Mouse (Mus musculus) embryonic fibroblast, embryonic 13.5 days (primary cell): ENCODE results near the gene Helz2. TPM values are rescaled to one million over a fixed set of nuclear protein-coding genes. Genes with fewer than 3 reads are reported as not detected.

ENCODE experiments used
- H3K27ac ChIP-seq: 2 replicates; pipeline ENCODE4 v1.5.1; 2012; ENCODE audit warnings: low read length, control low read depth, inconsistent platforms; ENCODE audit not compliant: insufficient read depth
- H3K4me1 ChIP-seq: 2 replicates; pipeline ENCODE4 v1.6.1; 2011; ENCODE audit warnings: low read length; ENCODE audit not compliant: control insufficient read depth, insufficient read depth
- H3K4me3 ChIP-seq: 2 replicates; pipeline ENCODE4 v1.5.1; 2011; ENCODE audit warnings: mild to moderate bottlenecking, control low read depth, low read length; ENCODE audit not compliant: insufficient read depth
- CTCF ChIP-seq: IDR thresholded peaks from 2 replicates; pipeline ENCODE4 v1.5.1; 2011; ENCODE audit warnings: mild to moderate bottlenecking, control low read depth, low read length, moderate library complexity, borderline replicate concordance; ENCODE audit not compliant: insufficient read depth
- POLR2A ChIP-seq: IDR thresholded peaks from 2 replicates; pipeline ENCODE4 v1.6.1; 2011; ENCODE audit warnings: low read depth, mild to moderate bottlenecking, control low read depth, low read length, moderate library complexity
- polyA plus RNA-seq: library from polyadenylated mRNA; stranded (reverse); fragments of >200 nt; gene quantifications from 2 replicates; pipeline ENCODE4 v1.2.4, GENCODE M21; 2011; ENCODE audit warnings: low read depth; ENCODE audit not compliant: missing spikeins, insufficient read length

Helz2 gene
- polyA plus RNA-seq, 1 experiment = 10.5 TPM

DNA sequence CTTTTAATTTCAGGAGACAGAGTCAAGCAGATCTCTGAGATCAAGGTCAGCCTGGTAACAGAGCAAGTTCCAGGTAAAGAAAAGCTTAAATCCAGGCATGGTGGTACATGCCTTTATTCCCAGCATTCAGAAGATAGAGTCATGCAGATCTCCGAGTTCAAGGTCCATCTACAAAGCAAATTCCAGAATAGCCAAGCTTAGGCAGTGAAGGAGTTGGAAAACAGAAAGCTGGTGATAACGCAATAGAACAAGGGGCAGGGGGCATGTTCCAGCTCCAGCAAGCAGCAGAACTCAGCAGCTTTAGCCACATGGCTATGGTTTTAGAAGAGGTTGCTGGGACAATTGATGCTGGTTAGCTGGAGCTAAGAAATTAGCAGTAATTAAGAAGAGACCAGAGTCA lies 16.8 kb downstream of the Helz2 start:
- Histone ChIP-seq H3K4me1 (no peaks in the 10 kb centered on the region; the same call in 1 of the 2 replicates), H3K27ac (no peak overlapping the region), H3K4me3 (no peak overlapping the region)
- TF ChIP-seq POLR2A (no peak), CTCF (no peak)

DNA sequence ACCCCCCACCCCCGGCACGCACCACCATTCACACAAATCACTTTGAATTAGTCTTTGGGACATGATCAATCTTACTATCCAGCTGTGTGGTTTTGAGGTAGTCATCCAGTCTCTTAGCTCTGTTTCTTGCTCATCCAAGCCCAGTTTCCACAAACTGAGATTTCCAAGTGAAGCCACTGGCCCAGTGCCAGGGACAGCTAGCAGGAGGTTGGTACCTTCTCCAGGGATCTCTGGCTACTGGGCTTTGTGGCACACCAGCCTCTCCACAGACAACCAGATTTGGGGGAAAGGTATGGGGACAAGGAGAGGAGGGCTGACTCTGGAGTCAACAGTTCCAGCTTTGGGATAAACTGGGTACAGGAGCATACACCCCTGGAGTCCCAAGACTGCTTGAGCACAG lies 21.5 kb downstream of the Helz2 start:
- H3K4me1 ChIP-seq = no peaks in the 10 kb centered on the region; the same call in 1 of the 2 replicates
- TF ChIP-seq CTCF (no peak), POLR2A (no peak)
- H3K27ac ChIP-seq = no peak overlapping the region
- H3K4me3 ChIP-seq = no peak overlapping the region

DNA sequence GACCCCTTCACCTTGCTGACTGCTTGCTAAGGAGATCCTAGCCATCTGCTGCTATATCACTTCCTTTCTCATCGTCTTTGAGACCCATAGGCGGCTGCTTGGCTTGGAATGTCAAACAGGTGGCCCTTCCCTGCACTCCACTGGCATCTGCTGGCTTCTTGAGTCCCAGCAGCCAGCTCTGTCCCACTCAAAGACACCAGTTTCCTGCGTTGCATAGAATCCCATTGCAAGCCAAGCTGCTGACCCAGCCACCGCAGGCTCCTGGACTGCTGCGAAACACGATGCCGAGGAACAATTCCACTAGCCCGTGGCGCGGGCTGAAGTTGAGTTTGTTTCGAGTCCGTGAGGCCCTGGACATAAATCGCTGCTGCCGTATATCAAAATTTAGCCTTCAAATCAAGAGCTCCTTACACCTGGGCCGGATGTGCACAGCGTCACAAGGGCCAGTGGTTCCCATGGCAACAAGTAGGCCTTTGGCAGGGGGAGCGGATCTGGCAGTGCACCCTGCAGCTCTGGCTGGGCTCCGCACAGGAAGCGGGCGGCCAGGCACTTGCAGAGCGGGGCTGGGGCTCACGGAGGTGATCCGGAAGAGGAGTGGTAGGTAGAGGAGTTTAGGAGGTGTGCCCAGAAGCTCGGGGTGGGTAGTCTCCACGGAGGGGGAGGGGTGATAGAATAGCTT lies 22.1 kb downstream of the Helz2 start, which contains the start of gene Fndc11:
Gene Fndc11 (plus strand): TSS at position 476 of the 679 bp plus-strand sequence.
- TF ChIP-seq CTCF = no peak
- no peak for TF ChIP-seq POLR2A
- Histone ChIP-seq H3K4me3 (no peak within 1 kb of the TSS), H3K27ac (no peak within 1 kb of the TSS), H3K4me1 (no peaks in the 10 kb centered on the region; the same call in 1 of the 2 replicates)

DNA sequence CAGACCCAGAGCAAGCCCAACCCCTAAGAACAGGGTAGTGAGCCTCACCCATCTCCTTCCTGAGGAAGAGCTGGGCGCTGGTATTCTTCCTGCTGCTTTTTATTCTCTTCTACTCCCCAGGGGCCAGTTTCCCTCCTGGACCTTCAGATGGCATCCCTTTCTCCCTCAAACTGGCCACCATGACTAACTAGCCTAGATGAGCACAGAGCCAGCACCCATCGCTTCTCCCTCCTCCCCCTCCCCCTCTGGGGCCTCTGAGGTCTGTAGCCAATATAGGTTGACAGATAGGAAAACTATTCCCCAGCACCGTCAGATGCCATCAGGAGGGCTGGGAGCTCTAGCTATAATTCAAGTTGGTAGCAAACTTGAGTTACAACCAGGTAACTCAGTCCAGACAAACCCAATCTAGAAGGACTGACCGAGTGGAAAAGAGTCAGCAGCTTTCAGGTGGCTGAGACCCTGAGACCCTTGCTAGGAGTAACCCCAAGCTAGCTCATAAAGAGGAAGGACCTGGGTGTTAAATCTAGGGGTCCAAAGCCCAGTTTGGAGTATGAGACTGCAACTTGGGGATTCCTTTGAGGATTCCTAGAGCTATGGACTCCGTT lies 22.8 kb downstream of the Helz2 start:
- Histone ChIP-seq H3K4me3 (no peak overlapping the region), H3K27ac (no peak overlapping the region), H3K4me1 (no peaks in the 10 kb centered on the region; the same call in 1 of the 2 replicates)
- TF ChIP-seq CTCF (no peak), POLR2A (no peak)

DNA sequence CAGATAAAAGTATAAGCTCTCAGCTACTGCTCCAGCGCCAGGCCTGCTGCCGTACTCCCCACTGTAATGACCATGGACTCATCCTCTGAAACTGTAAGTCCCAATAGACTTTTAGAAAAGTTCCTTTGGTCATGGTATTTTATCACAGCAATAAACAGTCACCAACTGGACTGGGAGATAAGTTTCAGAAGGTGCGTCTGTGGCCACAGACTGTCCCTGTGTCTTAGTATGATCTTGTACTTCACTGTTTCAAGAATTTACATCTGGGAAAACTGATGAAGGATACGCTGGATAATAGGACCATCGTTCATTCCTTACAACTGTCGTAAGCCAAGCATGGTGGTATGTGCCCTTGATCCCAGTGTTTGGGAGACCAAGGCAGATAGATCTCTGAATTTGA lies 25.8 kb downstream of the Helz2 start:
- no peaks in the 10 kb centered on the region; the same call in 1 of the 2 replicates for H3K4me1 ChIP-seq
- TF ChIP-seq POLR2A = no peak
- TF ChIP-seq CTCF = no peak

DNA sequence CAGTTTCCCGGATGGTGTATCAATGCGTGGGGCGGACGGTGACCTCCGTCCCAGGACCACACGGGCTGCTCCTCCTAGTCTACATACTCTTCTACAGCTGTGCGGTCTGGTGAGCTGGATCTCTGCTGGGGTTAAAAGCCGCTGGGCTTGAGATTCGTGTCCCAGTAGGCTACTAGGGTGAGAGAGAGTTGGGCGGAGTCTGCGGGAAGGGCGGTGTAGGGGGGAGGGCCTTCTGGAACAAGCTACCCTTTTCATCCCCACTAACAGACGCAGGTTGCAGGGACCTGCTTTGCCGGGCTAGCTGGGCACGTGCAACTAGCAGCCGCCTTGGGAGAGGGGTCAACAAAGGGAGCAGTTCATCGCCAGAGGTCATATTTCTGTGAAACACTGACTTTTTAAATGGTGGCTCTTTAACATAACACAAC lies 28.8 kb downstream of the Helz2 start, which contains the start of gene Srms:
Gene Srms (minus strand): TSS at position 165 of the 425 bp plus-strand sequence.
- TF ChIP-seq POLR2A (no peak), CTCF (no peak)
- Histone ChIP-seq H3K4me3 (no peak within 1 kb of the TSS), H3K4me1 (no peaks in the 10 kb centered on the region), H3K27ac (no peak within 1 kb of the TSS)

More for the DNA sequence above, 25.8 kb downstream of the Helz2 start:
- Histone ChIP-seq H3K27ac (no peak overlapping the region), H3K4me3 (no peak overlapping the region)

DNA sequence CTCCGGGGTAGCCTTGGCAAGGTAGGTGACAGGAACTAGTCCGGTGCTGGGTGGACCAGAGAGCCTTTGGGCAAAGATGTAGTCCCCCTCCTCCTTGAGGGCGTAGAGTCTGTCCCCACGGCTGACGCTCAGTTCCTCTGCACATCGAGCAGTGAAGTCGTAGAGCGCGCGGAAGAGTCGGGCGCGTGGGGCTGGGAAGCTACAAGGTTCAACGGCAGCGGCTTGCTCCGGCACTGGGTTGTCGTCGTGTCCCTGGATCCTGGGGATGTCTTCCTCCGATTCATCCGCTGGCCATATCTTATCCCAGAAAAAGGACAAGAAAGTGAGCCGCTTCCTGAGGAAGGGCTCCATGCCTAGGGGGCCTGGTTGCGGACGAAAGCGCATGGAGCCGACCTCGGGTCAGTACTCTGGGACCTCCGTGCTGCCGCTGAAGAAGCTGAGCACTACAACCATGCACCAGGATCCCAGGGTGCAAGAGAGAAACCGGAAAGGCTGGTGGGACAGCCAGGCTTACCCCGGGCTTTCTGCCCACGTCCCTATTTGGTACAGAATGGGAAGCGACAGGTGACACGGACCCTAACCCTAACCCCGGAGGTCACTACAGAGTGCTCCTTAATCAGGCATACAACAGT lies 29.3 kb downstream of the Helz2 start:
- no peak for TF ChIP-seq POLR2A
- TF ChIP-seq CTCF = no peak
- Histone ChIP-seq H3K4me3 (no peak overlapping the region), H3K27ac (no peak overlapping the region), H3K4me1 (no peaks in the 10 kb centered on the region)

DNA sequence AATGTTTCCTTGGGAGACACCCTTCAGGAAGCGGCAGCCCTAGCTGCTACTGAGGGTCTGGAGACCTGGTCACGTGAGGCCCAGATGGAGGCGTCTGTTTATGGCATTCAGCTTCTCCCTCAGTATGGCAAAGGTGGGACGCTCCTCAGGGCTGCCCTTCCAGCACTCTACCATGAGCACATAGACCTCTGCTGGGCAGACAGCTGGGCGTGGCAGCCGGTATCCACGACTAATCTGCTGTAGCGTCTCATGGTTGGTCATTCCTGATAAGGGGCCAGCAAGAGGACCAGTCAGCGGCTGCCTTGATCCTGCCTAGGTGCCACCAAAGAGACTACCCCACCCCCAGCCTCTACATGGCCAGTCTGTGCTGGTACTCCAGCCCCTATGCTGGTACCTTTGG lies 35.7 kb downstream of the Helz2 start:
- H3K4me1 ChIP-seq = no peaks in the 10 kb centered on the region
- no peak overlapping the region for H3K27ac ChIP-seq
- no peak overlapping the region for H3K4me3 ChIP-seq
- TF ChIP-seq CTCF (no peak), POLR2A (no peak)

DNA sequence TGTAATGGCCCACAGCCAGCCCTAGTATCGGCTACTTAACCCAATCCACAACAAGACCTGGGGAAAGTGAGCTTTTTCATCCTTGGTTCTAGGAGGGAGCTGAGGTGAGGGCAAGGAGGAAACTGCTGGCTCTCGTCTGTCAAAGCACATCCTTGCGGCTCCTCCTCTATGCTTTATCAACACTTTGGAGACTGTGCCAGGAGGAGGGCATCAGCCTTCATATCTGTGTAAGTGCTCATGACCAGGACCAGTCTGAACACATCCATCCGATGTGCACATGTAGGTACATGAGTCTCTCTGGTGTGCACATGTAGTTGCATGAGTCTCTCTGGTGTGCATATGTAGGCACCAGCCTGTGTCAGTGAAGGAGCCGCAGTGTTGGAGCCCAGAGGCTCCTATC lies 36.1 kb downstream of the Helz2 start:
- Histone ChIP-seq H3K27ac (no peak overlapping the region), H3K4me3 (no peak overlapping the region), H3K4me1 (no peaks in the 10 kb centered on the region)
- TF ChIP-seq POLR2A (no peak), CTCF (no peak)

DNA sequence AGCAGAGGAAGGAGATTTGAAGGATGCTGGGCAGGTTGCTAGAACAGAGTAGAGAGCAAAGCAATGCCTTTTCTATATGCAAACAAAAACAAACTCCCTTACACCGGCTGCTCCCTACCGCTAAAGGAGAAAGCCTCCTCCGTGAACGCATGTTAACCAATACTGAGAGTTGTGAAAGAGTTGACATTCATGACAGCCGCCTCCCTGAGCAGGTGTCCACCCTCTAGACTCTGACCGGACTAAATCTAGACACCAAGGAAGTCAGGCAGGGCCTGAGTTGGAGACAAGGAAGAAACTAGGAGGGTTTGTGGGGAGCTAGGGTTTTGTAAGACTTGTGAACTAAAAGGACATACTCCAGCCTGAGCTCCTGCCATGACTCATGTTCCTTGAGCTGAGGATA lies 38.9 kb downstream of the Helz2 start:
- TF ChIP-seq POLR2A = no peak
- TF ChIP-seq CTCF = no peak
- Histone ChIP-seq H3K27ac (no peak overlapping the region), H3K4me1 (no peaks in the 10 kb centered on the region), H3K4me3 (no peak overlapping the region)
